ENCODE assay signal across 1 mouse cellular context in the genomic region with DNA sequence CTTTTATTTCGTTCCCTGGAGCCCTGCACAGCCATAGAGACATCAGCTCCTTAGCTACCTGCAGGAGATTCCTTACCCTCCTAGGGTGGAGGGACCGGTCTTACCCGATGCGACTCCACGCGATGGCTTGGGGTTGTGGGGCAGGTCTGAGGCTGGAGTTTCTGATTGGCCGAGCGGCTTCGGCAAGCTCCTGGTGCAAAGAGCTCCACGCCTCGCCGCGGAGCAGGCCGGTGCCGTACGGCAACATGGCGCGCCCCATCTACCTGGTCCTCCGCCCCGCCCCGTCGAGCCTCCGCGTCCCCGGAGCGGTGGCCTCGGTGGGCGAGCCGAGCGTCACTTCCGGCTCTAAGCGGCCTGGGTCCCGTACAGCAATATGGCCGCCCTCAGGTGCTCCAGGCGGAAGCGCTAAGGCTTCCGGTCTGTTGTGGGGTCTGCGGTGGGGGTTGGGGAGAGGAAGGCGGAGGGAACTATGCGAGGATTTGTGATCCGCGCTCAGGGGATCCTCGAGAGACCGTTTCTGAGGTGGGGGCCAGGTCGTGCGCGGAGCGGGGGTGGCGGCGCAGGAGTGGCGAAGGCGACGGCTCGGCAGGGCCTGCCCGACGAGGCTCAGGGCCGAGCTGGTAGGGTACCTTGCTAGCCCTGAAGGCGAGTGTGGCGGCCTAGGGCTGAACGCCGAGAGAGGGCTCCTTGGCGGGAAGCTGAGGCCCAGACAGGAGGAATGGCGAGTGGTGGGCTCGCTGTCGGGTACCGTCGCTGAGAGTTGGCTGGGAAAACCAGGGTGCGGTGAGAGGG.
TF ChIP-seq lines count a peak whose summit lies in the region.

Daxx (plus strand) TSS at position 338 of the 792 bp plus-strand sequence.

TF ChIP-seq in CH12.LX, 34 proteins besides CTCF, POLR2A, EP300 and RAD21 (continued from another document):
- TF ChIP-seq E2F4 (IDR thresholded peaks at IDR 0.05; ENCODE audit: insufficient replicate concordance, low read depth, low read length) = no peak
- 0 out of 2 replicates have a peak, but pooled peaks have one; percentile 3 for TF ChIP-seq BHLHE40 (IDR thresholded peaks at IDR 0.05; ENCODE audit: low read depth, low read length)
- TF ChIP-seq CHD2 (IDR thresholded peaks at IDR 0.05; ENCODE audit: low read length) = peak; percentile 89
- TF ChIP-seq GABPA (IDR thresholded peaks at IDR 0.05; ENCODE audit: insufficient replicate concordance, low read depth, low read length) = peak; percentile 15; the same call in 1 of the 2 replicates
- peak; percentile 65; the same call in 1 of the 2 replicates for TF ChIP-seq ZMIZ1 (IDR thresholded peaks at IDR 0.05; ENCODE audit: low read depth, low read length)
- TF ChIP-seq CHD1 (IDR thresholded peaks at IDR 0.05; ENCODE audit: low read depth, low read length) = no peak
- TF ChIP-seq MEF2A (IDR thresholded peaks at IDR 0.05; ENCODE audit: borderline replicate concordance, low read depth, low read length) = no peak
- TF ChIP-seq UBTF (IDR thresholded peaks at IDR 0.05; ENCODE audit: low read depth, low read length) = 0 out of 2 replicates have a peak, but pooled peaks have one; percentile 68
- TF ChIP-seq USF2 (conservative IDR thresholded peaks at IDR 0.05; ENCODE audit: low read depth, low read length) = no peak
- TF ChIP-seq SIN3A (IDR thresholded peaks at IDR 0.05; ENCODE audit: low read length) = peak; percentile 51
- no peak for TF ChIP-seq ZKSCAN1 (IDR thresholded peaks at IDR 0.05; ENCODE audit: borderline replicate concordance, low read depth, low read length)
- TF ChIP-seq ETS1 (conservative IDR thresholded peaks at IDR 0.05; ENCODE audit: low read depth, low read length) = no peak; the same call in 1 of the 2 replicates
- peak; percentile 53; the same call in 1 of the 2 replicates for TF ChIP-seq TCF12 (IDR thresholded peaks at IDR 0.05; ENCODE audit: low read depth, low read length)
- TF ChIP-seq RCOR1 (conservative IDR thresholded peaks at IDR 0.05; ENCODE audit: low read depth, low read length) = peak; percentile 80
- TF ChIP-seq NRF1 (IDR thresholded peaks at IDR 0.05; ENCODE audit: low read depth, low read length) = peak; percentile 84
- no peak for TF ChIP-seq ZNF384 (IDR thresholded peaks at IDR 0.05; ENCODE audit: low read depth, low read length)
- peak; percentile 96 for TF ChIP-seq HCFC1 (IDR thresholded peaks at IDR 0.05; ENCODE audit: low read depth, low read length)
- TF ChIP-seq JUN (IDR thresholded peaks at IDR 0.05; ENCODE audit: insufficient read depth, low read depth, low read length) = no peak
- TF ChIP-seq USF1 (IDR thresholded peaks at IDR 0.05; ENCODE audit: low read depth, low read length) = no peak
- TF ChIP-seq MAZ (IDR thresholded peaks at IDR 0.05; ENCODE audit: low read depth, low read length) = peak; percentile 70; the same call in 1 of the 2 replicates
- TF ChIP-seq MAX (IDR thresholded peaks at IDR 0.05; ENCODE audit: low read length) = peak; percentile 76; the same call in 1 of the 2 replicates
TF ChIP-seq in CH12.LX: peak in this region for 18.
